Comparison of ENCODE assay signal across 32 mouse cellular contexts in the genomic region with DNA sequence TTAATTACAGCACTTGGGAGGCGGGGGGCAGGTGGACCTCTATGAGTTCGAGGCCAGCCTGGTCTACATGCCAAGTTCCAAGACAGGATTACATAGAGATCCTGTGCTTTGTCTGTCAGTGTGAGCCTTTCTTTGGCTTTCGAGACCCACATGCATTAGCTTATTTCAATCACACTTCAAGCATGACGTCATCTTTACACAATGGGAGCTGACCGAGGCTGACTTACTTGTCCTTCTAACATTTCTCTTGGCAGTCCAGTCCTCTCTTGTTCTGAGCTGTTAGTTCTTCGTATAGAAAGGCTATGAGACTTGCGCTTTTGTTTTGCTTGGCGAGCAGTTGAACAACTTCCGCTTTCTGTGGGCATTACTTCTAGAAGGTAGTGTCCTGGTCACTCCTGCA.
"Had no signal": no experiment of that assay in that cellular context is flagged by ENCODE, and none has a peak within 500 bp of the region (broad histone marks: within the 10 kb centered on the region; RNA-seq: fewer than 3 reads in every experiment).

No protein-coding gene starts in this region.

- H3K9me3 ChIP-seq: limb, embryonic 10.5 days; limb, embryonic 12.5 days; limb, embryonic 13.5 days; limb, embryonic 15.5 days; liver, embryonic 12.5 days; liver, embryonic 13.5 days; liver, embryonic 15.5 days; lung, embryonic 15.5 days; megakaryocyte, embryonic 14.5 days; midbrain, embryonic 10.5 days; midbrain, embryonic 12.5 days; midbrain, embryonic 13.5 days; midbrain, embryonic 15.5 days; neural tube, embryonic 12.5 days had no signal

- H3K27me3 ChIP-seq: limb, embryonic 12.5 days; limb, embryonic 13.5 days; limb, embryonic 15.5 days; liver, embryonic 12.5 days; liver, embryonic 13.5 days; liver, embryonic 15.5 days; lung, embryonic 15.5 days; megakaryocyte, embryonic 14.5 days; midbrain, embryonic 12.5 days; midbrain, embryonic 13.5 days; midbrain, embryonic 15.5 days; neural tube, embryonic 12.5 days had no signal

- H3K4me3 ChIP-seq: limb, embryonic 10.5 days; limb, embryonic 12.5 days; limb, embryonic 13.5 days; limb, embryonic 15.5 days; liver, embryonic 12.5 days; liver, embryonic 13.5 days; liver, embryonic 15.5 days; lung, embryonic 15.5 days; megakaryocyte, embryonic 14.5 days; midbrain, embryonic 10.5 days; midbrain, embryonic 12.5 days; midbrain, embryonic 13.5 days; midbrain, embryonic 15.5 days; myocyte; neural tube, embryonic 12.5 days had no signal

- H3K4me1 ChIP-seq: limb, embryonic 10.5 days; limb, embryonic 12.5 days; limb, embryonic 13.5 days; limb, embryonic 15.5 days; liver, embryonic 12.5 days; liver, embryonic 13.5 days; lung, embryonic 15.5 days; midbrain, embryonic 10.5 days; midbrain, embryonic 12.5 days; midbrain, embryonic 13.5 days; midbrain, embryonic 15.5 days; neural tube, embryonic 12.5 days had no signal

- DNase-seq: left cerebral cortex, postnatal 4 days; liver; liver, embryonic 13.5 days; liver, postnatal 0 days; lung, adult 18-20 months; lung, adult 2 months; lung, embryonic 14.5 days; lung, postnatal 10 days; lung, postnatal 14 days; lung, postnatal 36 days; lung, postnatal 4 days; midbrain, embryonic 14.5 days had no signal

- H3K9ac ChIP-seq: limb, embryonic 12.5 days; limb, embryonic 13.5 days; limb, embryonic 15.5 days; liver, embryonic 12.5 days; liver, embryonic 13.5 days; liver, embryonic 14.5 days; liver, embryonic 15.5 days; liver, postnatal 0 days; lung, embryonic 14.5 days; lung, embryonic 15.5 days; midbrain, embryonic 12.5 days; midbrain, embryonic 13.5 days; midbrain, embryonic 15.5 days; neural tube, embryonic 12.5 days had no signal

- ATAC-seq: liver, embryonic 12.5 days; liver, postnatal 0 days; lung, postnatal 0 days; midbrain, embryonic 13.5 days; midbrain, embryonic 15.5 days; midbrain, embryonic 16.5 days had no signal

- H3K4me2 ChIP-seq: limb, embryonic 12.5 days; limb, embryonic 13.5 days; limb, embryonic 15.5 days; liver, embryonic 11.5 days; liver, embryonic 12.5 days; liver, embryonic 13.5 days; liver, embryonic 15.5 days; lung, embryonic 14.5 days; lung, embryonic 15.5 days; midbrain, embryonic 11.5 days; midbrain, embryonic 12.5 days; midbrain, embryonic 13.5 days; midbrain, embryonic 15.5 days; neural tube, embryonic 12.5 days had no signal

- H3K27ac ChIP-seq: limb, embryonic 10.5 days; limb, embryonic 12.5 days; limb, embryonic 13.5 days; limb, embryonic 15.5 days; liver, embryonic 12.5 days; liver, embryonic 13.5 days; liver, embryonic 14.5 days; liver, embryonic 15.5 days; lung, embryonic 15.5 days; macrophage; midbrain, embryonic 10.5 days; midbrain, embryonic 12.5 days; midbrain, embryonic 13.5 days; midbrain, embryonic 15.5 days; neural tube, embryonic 12.5 days had no signal
